Mouse (Mus musculus): ENCODE measurements around the gene Cdk2ap2. TPM values are rescaled to one million over a fixed set of nuclear protein-coding genes. Genes with fewer than 3 reads are reported as not detected.
A peak's percentile ranks its signal among the peaks of the same experiment; 100 is the strongest.
"Not testable (repeated sequence)": the region's sequence is repeated elsewhere in the genome, so short reads cannot be mapped to it uniquely, and the experiment has no call there.

Cdk2ap2 gene
- total RNA-seq, 1 experiment = 39.6 TPM

GRCm38 (mm10) chr19:4119716-4120487 lies 22.9 kb downstream of the Cdk2ap2 start:
- Histone ChIP-seq H3K36me3 (ENCODE audit: control insufficient read depth, insufficient read depth, low read length, poor library complexity, severe bottlenecking) (peaks cover 10% of the 10 kb centered on the region; the same call in 1 of the 2 replicates), H3K9ac (ENCODE audit: insufficient read depth, low read depth, low read length, poor library complexity, severe bottlenecking) (no peak overlapping the region), H3K9me3 (ENCODE audit: control insufficient read depth, insufficient read depth, low read depth, low read length) (no peaks in the 10 kb centered on the region), H3K4me3 (ENCODE audit: insufficient read depth in 1 of 2, low read depth in 1 of 2, low read length in 2 of 2, poor library complexity in 1 of 2, severe bottlenecking in 1 of 2) (no peak overlapping the region), H3K27ac (ENCODE audit: insufficient read depth, low read depth, low read length, poor library complexity, severe bottlenecking) (no peak overlapping the region), H3K4me1 (ENCODE audit: control insufficient read depth in 2 of 2, insufficient read depth in 2 of 2, low read length in 2 of 2, poor library complexity in 1 of 2) (peaks cover 0 to 4% of the 10 kb centered on the region in 2 experiments; a peak in 1 of 4 replicates)
- in situ Hi-C loops (cut with MboI; ENCODE audit: low sequenced_read_pairs in 2 of 2, unreplicated experiment in 2 of 2) = no loop called here
- TF ChIP-seq ZNF384 (IDR thresholded peaks at IDR 0.05; ENCODE audit: low read depth, low read length) (no peak), ZC3H11A (IDR thresholded peaks at IDR 0.05; ENCODE audit: borderline replicate concordance, low read depth, low read length) (no peak), CHD2 (IDR thresholded peaks at IDR 0.05; ENCODE audit: low read depth, low read length) (no peak), HCFC1 (IDR thresholded peaks at IDR 0.05; ENCODE audit: borderline replicate concordance, insufficient read depth, low read length) (no peak), MAFK (IDR thresholded peaks at IDR 0.05; ENCODE audit: insufficient read depth, low read depth, low read length) (no peak)
- DNase-seq (ENCODE audit: low read depth, low spot score) = no peak

GRCm38 (mm10) chr19:4120496-4120895 lies 23.5 kb downstream of the Cdk2ap2 start:
- H3K9ac ChIP-seq (ENCODE audit: insufficient read depth, low read depth, low read length, poor library complexity, severe bottlenecking) = no peak overlapping the region
- in situ Hi-C loops (cut with MboI; ENCODE audit: low sequenced_read_pairs in 2 of 2, unreplicated experiment in 2 of 2) = no loop called here
- no peak overlapping the region for H3K27ac ChIP-seq (ENCODE audit: insufficient read depth, low read depth, low read length, poor library complexity, severe bottlenecking)

DNA sequence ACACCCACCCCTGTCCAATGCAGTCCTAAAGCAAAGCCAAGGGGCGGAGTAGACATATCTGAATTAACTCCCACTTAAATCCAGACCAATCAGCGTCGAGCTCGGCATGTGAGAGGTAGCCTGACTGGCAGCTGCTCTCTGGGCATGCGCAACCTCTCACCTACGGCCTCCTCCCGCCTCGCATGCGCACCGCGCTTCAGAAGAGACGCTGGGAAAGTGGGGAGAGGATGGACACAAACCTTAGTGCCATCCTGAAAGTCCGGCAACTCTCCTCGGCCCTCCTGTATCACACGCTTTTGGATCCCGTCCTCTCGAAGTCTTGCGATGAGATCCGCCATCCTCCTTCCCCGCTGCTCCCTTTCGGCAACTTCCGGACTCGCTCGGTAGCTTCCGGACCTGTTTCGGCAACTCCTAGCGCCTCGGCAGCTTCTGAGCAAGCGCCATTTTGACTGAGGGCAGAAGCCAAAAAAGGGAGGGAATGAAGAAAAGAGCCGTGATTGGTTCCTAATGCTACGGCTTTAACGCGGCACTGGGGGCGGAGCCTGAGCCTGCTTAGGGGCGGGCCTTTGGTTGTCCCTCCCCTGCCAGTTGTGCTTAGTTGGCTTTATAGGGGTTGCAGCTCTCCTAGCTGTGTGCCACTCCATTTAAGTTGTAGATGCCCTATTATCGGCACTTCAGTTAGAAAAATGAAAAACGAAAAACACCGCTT lies 24.3 kb downstream of the Cdk2ap2 start:
- in situ Hi-C loops (cut with MboI; ENCODE audit: low sequenced_read_pairs in 2 of 2, unreplicated experiment in 2 of 2) = no loop called here
- H3K36me3 ChIP-seq (ENCODE audit: control insufficient read depth, insufficient read depth, low read length, poor library complexity, severe bottlenecking) = no peaks in the 10 kb centered on the region; the same call in 1 of the 2 replicates
- peak; percentile 96 for DNase-seq (ENCODE audit: low read depth, low spot score)
- TF ChIP-seq ZNF384 (IDR thresholded peaks at IDR 0.05; ENCODE audit: low read depth, low read length) (no peak), HCFC1 (IDR thresholded peaks at IDR 0.05; ENCODE audit: borderline replicate concordance, insufficient read depth, low read length) (peak; percentile 86), CHD2 (IDR thresholded peaks at IDR 0.05; ENCODE audit: low read depth, low read length) (no peak; the same call in 1 of the 2 replicates), MAFK (IDR thresholded peaks at IDR 0.05; ENCODE audit: insufficient read depth, low read depth, low read length) (peak; percentile 83)
- peak overlapping the region; percentile 88 for H3K9ac ChIP-seq (ENCODE audit: insufficient read depth, low read depth, low read length, poor library complexity, severe bottlenecking)
- H3K4me3 ChIP-seq (ENCODE audit: insufficient read depth in 1 of 2, low read depth in 1 of 2, low read length in 2 of 2, poor library complexity in 1 of 2, severe bottlenecking in 1 of 2) = peak overlapping the region; percentile 57 to 74
- H3K27ac ChIP-seq (ENCODE audit: insufficient read depth, low read depth, low read length, poor library complexity, severe bottlenecking) = peak overlapping the region; percentile 75
- H3K4me1 ChIP-seq (ENCODE audit: control insufficient read depth in 2 of 2, insufficient read depth in 2 of 2, low read length in 2 of 2, poor library complexity in 1 of 2) = peaks cover 0 to 4% of the 10 kb centered on the region in 2 experiments; a peak in 1 of 4 replicates
- no peaks in the 10 kb centered on the region for H3K9me3 ChIP-seq (ENCODE audit: control insufficient read depth, insufficient read depth, low read depth, low read length)

More at GRCm38 (mm10) chr19:4120496-4120895, 23.5 kb downstream of the Cdk2ap2 start:
- peaks cover 0 to 4% of the 10 kb centered on the region in 2 experiments; a peak in 1 of 4 replicates for H3K4me1 ChIP-seq (ENCODE audit: control insufficient read depth in 2 of 2, insufficient read depth in 2 of 2, low read length in 2 of 2, poor library complexity in 1 of 2)
- no peak for TF ChIP-seq ZNF384 (IDR thresholded peaks at IDR 0.05; ENCODE audit: low read depth, low read length)
- TF ChIP-seq MAFK (IDR thresholded peaks at IDR 0.05; ENCODE audit: insufficient read depth, low read depth, low read length) = no peak
- no peak for TF ChIP-seq CHD2 (IDR thresholded peaks at IDR 0.05; ENCODE audit: low read depth, low read length)
- TF ChIP-seq ZC3H11A (IDR thresholded peaks at IDR 0.05; ENCODE audit: borderline replicate concordance, low read depth, low read length) = no peak
- TF ChIP-seq HCFC1 (IDR thresholded peaks at IDR 0.05; ENCODE audit: borderline replicate concordance, insufficient read depth, low read length) = no peak
- no peak for DNase-seq (ENCODE audit: low read depth, low spot score)
- no peak overlapping the region for H3K4me3 ChIP-seq (ENCODE audit: insufficient read depth in 1 of 2, low read depth in 1 of 2, low read length in 2 of 2, poor library complexity in 1 of 2, severe bottlenecking in 1 of 2)
- H3K36me3 ChIP-seq (ENCODE audit: control insufficient read depth, insufficient read depth, low read length, poor library complexity, severe bottlenecking) = peaks cover 5% of the 10 kb centered on the region; the same call in 1 of the 2 replicates
- H3K9me3 ChIP-seq (ENCODE audit: control insufficient read depth, insufficient read depth, low read depth, low read length) = no peaks in the 10 kb centered on the region

DNA sequence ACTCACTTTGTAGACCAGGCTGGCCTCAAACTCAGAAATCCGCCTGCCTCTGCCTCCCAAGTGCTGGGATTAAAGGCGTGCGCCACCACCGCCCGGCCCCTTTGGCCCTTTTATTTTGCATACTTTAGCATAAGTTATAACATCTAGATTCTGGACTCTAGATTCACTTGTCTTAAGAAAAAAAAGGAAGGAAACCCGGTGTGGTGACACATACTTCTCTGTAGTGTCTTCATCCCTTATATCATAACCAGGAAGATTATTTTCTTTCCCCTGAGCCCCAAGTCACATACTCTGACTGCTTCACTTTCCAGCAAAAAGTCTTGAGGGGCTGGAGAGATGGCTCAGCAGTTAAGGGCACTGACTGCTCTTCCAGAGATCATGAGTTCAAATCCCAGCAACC lies 24.9 kb downstream of the Cdk2ap2 start:
- in situ Hi-C loops (cut with MboI; ENCODE audit: low sequenced_read_pairs in 2 of 2, unreplicated experiment in 2 of 2); H3K9ac ChIP-seq (ENCODE audit: insufficient read depth, low read depth, low read length, poor library complexity, severe bottlenecking); H3K36me3 ChIP-seq (ENCODE audit: control insufficient read depth, insufficient read depth, low read length, poor library complexity, severe bottlenecking); DNase-seq (ENCODE audit: low read depth, low spot score); H3K4me1 ChIP-seq (ENCODE audit: control insufficient read depth in 2 of 2, insufficient read depth in 2 of 2, low read length in 2 of 2, poor library complexity in 1 of 2); H3K9me3 ChIP-seq (ENCODE audit: control insufficient read depth, insufficient read depth, low read depth, low read length); H3K27ac ChIP-seq (ENCODE audit: insufficient read depth, low read depth, low read length, poor library complexity, severe bottlenecking): not testable (repeated sequence)
- peak overlapping the region in 1 of 2 experiments; percentile 45; a peak in 1 of 4 replicates for H3K4me3 ChIP-seq (ENCODE audit: insufficient read depth in 1 of 2, low read depth in 1 of 2, low read length in 2 of 2, poor library complexity in 1 of 2, severe bottlenecking in 1 of 2)

Data from ES-E14 (cell line).